Mouse (Mus musculus): ENCODE results near the gene Ankrd13d. TPM values are rescaled to one million over a fixed set of nuclear protein-coding genes. Genes with fewer than 3 reads are reported as not detected.

Ankrd13d gene
- total and polyA plus RNA-seq, 3 experiments: 3.8 to 55.1 (median 13.2) TPM

DNA sequence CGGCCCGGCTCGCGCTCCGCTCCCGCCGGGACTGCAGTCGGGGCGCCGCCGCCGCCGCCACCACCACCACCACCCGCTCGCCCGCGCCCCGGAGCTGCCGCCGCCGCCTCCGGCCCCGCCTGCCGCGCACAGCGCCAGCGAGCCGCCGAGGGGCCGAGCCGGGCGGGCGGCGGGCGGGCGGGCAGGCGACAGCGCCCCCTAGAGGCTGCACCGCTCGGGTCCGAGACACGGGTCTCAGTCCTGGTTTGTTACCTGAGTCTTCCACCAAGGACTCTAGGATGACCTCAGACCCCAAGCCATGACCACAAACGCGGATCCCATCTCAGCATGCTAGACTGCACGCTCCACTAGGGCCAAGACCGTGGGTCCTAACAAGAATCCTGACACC lies 23.2 kb upstream of the Ankrd13d start, which contains the start of gene Grk2 (continued):
- TF ChIP-seq ZKSCAN1 (IDR thresholded peaks at IDR 0.05; ENCODE audit: borderline replicate concordance, low read depth, low read length) (no peak), NRF1 (IDR thresholded peaks at IDR 0.05; ENCODE audit: low read depth, low read length) (no peak), HCFC1 (IDR thresholded peaks at IDR 0.05; ENCODE audit: low read depth, low read length) (no peak), USF2 (conservative IDR thresholded peaks at IDR 0.05; ENCODE audit: low read depth, low read length) (no peak), ETS1 (conservative IDR thresholded peaks at IDR 0.05; ENCODE audit: low read depth, low read length) (no peak)

DNA sequence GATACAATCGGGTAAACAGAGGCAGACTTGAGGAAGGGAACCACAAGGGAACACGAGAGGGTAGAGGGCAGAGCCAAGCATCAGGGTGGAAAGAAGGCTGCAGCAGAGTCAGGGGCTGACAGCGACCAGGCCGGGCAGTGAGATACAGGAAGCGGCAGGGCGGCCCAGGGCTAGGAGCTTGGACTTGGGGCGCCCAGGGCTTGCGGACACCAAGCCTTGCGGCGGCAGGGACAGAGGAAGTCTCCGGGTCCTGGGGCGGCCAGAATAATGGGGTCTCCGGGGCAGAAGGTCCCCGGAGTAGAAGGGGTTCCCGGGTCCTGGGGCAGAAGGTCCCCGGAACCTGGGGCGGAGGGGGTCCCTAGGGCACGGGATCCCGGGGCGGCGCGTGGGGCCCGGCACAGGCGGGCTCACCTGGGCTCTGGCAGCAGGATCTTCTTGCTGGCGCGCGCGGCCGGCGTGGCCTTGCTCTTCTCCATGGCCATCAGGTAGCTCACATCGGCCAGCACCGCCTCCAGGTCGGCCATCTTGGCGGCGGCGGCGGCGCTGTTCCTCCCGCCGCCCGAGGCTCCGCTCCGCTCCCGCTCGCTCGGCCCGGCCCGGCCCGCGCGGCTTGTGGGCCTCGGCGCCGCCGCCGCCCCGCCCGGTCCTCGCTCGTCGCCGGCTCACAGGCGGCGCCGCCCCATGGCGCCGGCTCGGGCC lies 22.7 kb upstream of the Ankrd13d start:
- no peaks in the 10 kb centered on the region for H3K9me3 ChIP-seq (replicated peaks; ENCODE audit: low read length)
- H3K27me3 ChIP-seq (replicated peaks): no peaks in the 10 kb centered on the region
- 0 out of 2 replicates have a peak overlapping the region, but pooled peaks have one; percentile 69 for H3K4me2 ChIP-seq (ENCODE audit: insufficient read depth, low read depth, poor library complexity, severe bottlenecking)
- H3K4me3 ChIP-seq (replicated peaks in 1 of 3; ENCODE audit: low read depth in 2 of 3, low read length in 2 of 3, poor library complexity in 1 of 3): peak overlapping the region; percentile 87 to 98 (median 89)
- dilution Hi-C loops (cut with MboI; ENCODE audit: extremely low pct_ligation_motif_present, extremely low pct_unique_long_range_greater_than_20kb, low sequenced_read_pairs): no loop called here
- in situ Hi-C loops (cut with MboI; ENCODE audit: low pct_ligation_motif_present, low pct_unique_long_range_greater_than_20kb, low sequenced_read_pairs): loop anchor here (5.0 kb wide), 1 partner anchor 48 kb away; no protein-coding TSS in a partner anchor
- DNase-seq (ENCODE audit: extremely low read depth): no peak
- peak overlapping the region; percentile 100 for H3K9ac ChIP-seq (ENCODE audit: insufficient read depth, low read depth)
- H3K4me1 ChIP-seq (ENCODE audit: control insufficient read depth in 1 of 2, insufficient read depth in 2 of 2): peaks cover 18 to 52% of the 10 kb centered on the region in 2 experiments
- TF ChIP-seq BHLHE40 (IDR thresholded peaks at IDR 0.05; ENCODE audit: low read depth, low read length): peak; percentile 32; the same call in 1 of the 2 replicates
- TF ChIP-seq POLR2A (IDR thresholded peaks at IDR 0.05; ENCODE audit: low read depth, low read length): peak; percentile 35; the same call in 1 of the 2 replicates
- peak; percentile 49; the same call in 1 of the 2 replicates for TF ChIP-seq ELF1 (IDR thresholded peaks at IDR 0.05; ENCODE audit: low read depth, low read length)
- peak; percentile 69 for TF ChIP-seq UBTF (IDR thresholded peaks at IDR 0.05; ENCODE audit: low read depth, low read length)
- TF ChIP-seq POLR2AphosphoS2 (IDR thresholded peaks at IDR 0.05; ENCODE audit: low read depth, low read length): no peak
- 0 out of 2 replicates have a peak, but pooled peaks have one; percentile 24 for TF ChIP-seq TCF12 (IDR thresholded peaks at IDR 0.05; ENCODE audit: low read depth, low read length)
- peaks cover 8 to 21% of the 10 kb centered on the region in 2 experiments for H3K36me3 ChIP-seq (replicated peaks in 1 of 2; ENCODE audit: control insufficient read depth in 1 of 2, insufficient read depth in 1 of 2, low read length in 1 of 2)
- H3K27ac ChIP-seq (ENCODE audit: insufficient read depth, low read depth): peak overlapping the region; percentile 99
- peaks cover 45% of the 10 kb centered on the region for H3K79me2 ChIP-seq (replicated peaks; ENCODE audit: control insufficient read depth, extremely low read depth, insufficient read depth, poor library complexity, severe bottlenecking)

DNA sequence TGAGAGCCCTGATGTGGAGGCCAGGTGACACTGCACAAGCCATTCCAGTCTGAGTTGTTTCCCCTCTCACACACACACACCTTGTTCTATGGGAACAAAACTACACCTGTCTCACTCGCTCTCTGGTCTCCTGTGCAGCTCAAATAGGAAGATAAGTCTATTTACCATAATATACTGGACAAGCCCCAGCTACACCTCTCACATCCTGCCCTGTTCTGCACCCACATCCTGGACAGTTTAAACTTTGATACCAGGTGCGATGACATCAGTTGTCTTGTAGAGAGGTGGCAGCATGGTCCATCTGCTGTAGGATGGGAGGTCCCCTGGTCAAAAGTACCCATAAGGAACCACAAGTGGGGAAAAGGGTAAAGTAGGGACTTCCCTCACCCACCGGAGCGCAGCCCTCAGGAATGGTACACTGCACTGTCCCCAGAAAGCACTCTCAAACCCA lies 22.0 kb upstream of the Ankrd13d start:
- Histone ChIP-seq H3K27me3 (replicated peaks) (no peaks in the 10 kb centered on the region), H3K4me1 (ENCODE audit: control insufficient read depth in 1 of 2, insufficient read depth in 2 of 2) (peaks cover 21 to 60% of the 10 kb centered on the region in 2 experiments), H3K79me2 (replicated peaks; ENCODE audit: control insufficient read depth, extremely low read depth, insufficient read depth, poor library complexity, severe bottlenecking) (peaks cover 51% of the 10 kb centered on the region), H3K27ac (ENCODE audit: insufficient read depth, low read depth) (peak overlapping the region; percentile 99), H3K9me3 (replicated peaks; ENCODE audit: low read length) (no peaks in the 10 kb centered on the region), H3K9ac (ENCODE audit: insufficient read depth, low read depth) (peak overlapping the region; percentile 100), H3K4me3 (replicated peaks in 1 of 3; ENCODE audit: low read depth in 2 of 3, low read length in 2 of 3, poor library complexity in 1 of 3) (peak overlapping the region; percentile 87 to 98 (median 89)), H3K36me3 (replicated peaks in 1 of 2; ENCODE audit: control insufficient read depth in 1 of 2, insufficient read depth in 1 of 2, low read length in 1 of 2) (peaks cover 8 to 21% of the 10 kb centered on the region in 2 experiments), H3K4me2 (ENCODE audit: insufficient read depth, low read depth, poor library complexity, severe bottlenecking) (peak overlapping the region; percentile 69)
- dilution Hi-C loops (cut with MboI; ENCODE audit: extremely low pct_ligation_motif_present, extremely low pct_unique_long_range_greater_than_20kb, low sequenced_read_pairs) (no loop called here), in situ Hi-C loops (cut with MboI; ENCODE audit: low pct_ligation_motif_present, low pct_unique_long_range_greater_than_20kb, low sequenced_read_pairs) (loop anchor here (5.0 kb wide), 1 partner anchor 48 kb away; no protein-coding TSS in a partner anchor)
- peak; percentile 86 for DNase-seq (ENCODE audit: extremely low read depth)
- peak; percentile 60 for TF ChIP-seq ZMIZ1 (IDR thresholded peaks at IDR 0.05; ENCODE audit: low read depth, low read length)
- no peak for TF ChIP-seq SMC3 (IDR thresholded peaks at IDR 0.05; ENCODE audit: low read depth, low read length)
- peak; percentile 69 for TF ChIP-seq JUND (conservative IDR thresholded peaks at IDR 0.05; ENCODE audit: low read depth, low read length)
- TF ChIP-seq MXI1 (IDR thresholded peaks at IDR 0.05; ENCODE audit: low read depth, low read length): peak; percentile 69
- TF ChIP-seq JUN (IDR thresholded peaks at IDR 0.05; ENCODE audit: insufficient read depth, low read depth, low read length): peak; percentile 80
- TF ChIP-seq USF1 (IDR thresholded peaks at IDR 0.05; ENCODE audit: low read depth, low read length): no peak
- no peak for TF ChIP-seq E2F4 (IDR thresholded peaks at IDR 0.05; ENCODE audit: insufficient replicate concordance, low read depth, low read length)
- TF ChIP-seq UBTF (IDR thresholded peaks at IDR 0.05; ENCODE audit: low read depth, low read length): peak; percentile 49
- peak; percentile 73 for TF ChIP-seq CHD2 (IDR thresholded peaks at IDR 0.05; ENCODE audit: low read length)
- no peak for TF ChIP-seq MAFK (IDR thresholded peaks at IDR 0.05; ENCODE audit: insufficient replicate concordance, low read length)
- TF ChIP-seq KAT2A (IDR thresholded peaks at IDR 0.05; ENCODE audit: insufficient replicate concordance, low read length): no peak
- peak; percentile 86 for TF ChIP-seq EP300 (IDR thresholded peaks at IDR 0.05; ENCODE audit: low read length)
- TF ChIP-seq ZKSCAN1 (IDR thresholded peaks at IDR 0.05; ENCODE audit: borderline replicate concordance, low read depth, low read length): no peak
- no peak; the same call in 1 of the 2 replicates for TF ChIP-seq RAD21 (IDR thresholded peaks at IDR 0.05; ENCODE audit: low read depth, low read length)
- peak; percentile 83; the same call in 1 of the 2 replicates for TF ChIP-seq CHD1 (IDR thresholded peaks at IDR 0.05; ENCODE audit: low read depth, low read length)
- TF ChIP-seq POLR2AphosphoS2 (IDR thresholded peaks at IDR 0.05; ENCODE audit: low read depth, low read length): peak; percentile 28; the same call in 1 of the 2 replicates
- TF ChIP-seq MAZ (IDR thresholded peaks at IDR 0.05; ENCODE audit: low read depth, low read length): peak; percentile 90
- peak; percentile 93 for TF ChIP-seq ETS1 (conservative IDR thresholded peaks at IDR 0.05; ENCODE audit: low read depth, low read length)
- peak; percentile 53; the same call in 1 of the 2 replicates for TF ChIP-seq SIN3A (IDR thresholded peaks at IDR 0.05; ENCODE audit: low read length)
- TF ChIP-seq ELF1 (IDR thresholded peaks at IDR 0.05; ENCODE audit: low read depth, low read length): peak; percentile 28; the same call in 1 of the 2 replicates
- TF ChIP-seq RCOR1 (conservative IDR thresholded peaks at IDR 0.05; ENCODE audit: low read depth, low read length): no peak; the same call in 1 of the 2 replicates
